Mouse (Mus musculus): ENCODE results near the gene Opcml. TPM values are rescaled to one million over a fixed set of nuclear protein-coding genes. Genes with fewer than 3 reads are reported as not detected.

Gene Opcml
- polyA plus RNA-seq, 1 experiment from 2014 or later = 7.6 TPM

DNA sequence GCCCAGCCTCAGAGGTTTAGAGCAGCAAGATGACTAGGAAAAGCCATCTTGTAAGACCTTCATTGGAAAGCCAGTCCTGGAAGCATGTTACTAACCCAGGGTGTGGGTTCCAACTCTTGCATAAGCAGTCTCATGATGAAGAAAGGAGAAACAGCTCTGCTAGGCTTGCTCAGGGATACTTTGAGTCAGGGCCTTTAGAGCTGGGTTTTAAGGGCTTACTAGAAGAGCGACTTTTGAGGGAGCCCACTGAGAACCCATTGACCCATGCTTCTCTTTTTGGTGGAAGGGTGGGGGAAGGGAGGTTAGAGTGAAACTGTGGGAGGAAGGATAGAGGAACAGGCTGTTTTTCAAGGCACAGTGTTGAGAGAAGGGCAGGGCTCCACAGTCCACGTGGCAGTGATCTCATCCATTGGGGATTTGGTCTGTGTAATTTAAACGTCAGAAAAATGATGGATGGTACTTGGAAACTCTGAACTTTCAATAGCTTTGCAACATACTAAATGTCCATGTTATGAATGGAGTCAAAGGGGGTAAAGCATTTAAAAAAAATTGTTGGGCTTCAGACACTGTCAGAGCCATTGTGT is 22.7 kb downstream of the Opcml start:
- no peaks in the 10 kb centered on the region for H3K4me1 ChIP-seq (ENCODE audit: control insufficient read depth, insufficient read depth, low read length)
- peak; percentile 88; the same call in 1 of the 2 replicates for ATAC-seq (ENCODE audit: insufficient number of reproducible peaks, insufficient read depth, low FRiP score, low read depth)
- 6% methylated on average over 3 of the region's 3 CpGs for WGBS
- no peak overlapping the region for H3K9ac ChIP-seq (replicated peaks; ENCODE audit: low read depth, low read length)
- H3K4me3 ChIP-seq (ENCODE audit: low read depth, low read length) = no peak overlapping the region
- no peaks in the 10 kb centered on the region for H3K9me3 ChIP-seq (ENCODE audit: control insufficient read depth, low read depth, low read length)
- H3K36me3 ChIP-seq (ENCODE audit: control insufficient read depth, insufficient read depth, low read length) = no peaks in the 10 kb centered on the region
- no peak overlapping the region for H3K4me2 ChIP-seq (replicated peaks; ENCODE audit: low read depth, low read length)
- H3K27ac ChIP-seq (ENCODE audit: low read length) = peak overlapping the region; percentile 2; the same call in 1 of the 2 replicates
- no peaks in the 10 kb centered on the region for H3K27me3 ChIP-seq (ENCODE audit: control insufficient read depth, insufficient read depth, low read length)

DNA sequence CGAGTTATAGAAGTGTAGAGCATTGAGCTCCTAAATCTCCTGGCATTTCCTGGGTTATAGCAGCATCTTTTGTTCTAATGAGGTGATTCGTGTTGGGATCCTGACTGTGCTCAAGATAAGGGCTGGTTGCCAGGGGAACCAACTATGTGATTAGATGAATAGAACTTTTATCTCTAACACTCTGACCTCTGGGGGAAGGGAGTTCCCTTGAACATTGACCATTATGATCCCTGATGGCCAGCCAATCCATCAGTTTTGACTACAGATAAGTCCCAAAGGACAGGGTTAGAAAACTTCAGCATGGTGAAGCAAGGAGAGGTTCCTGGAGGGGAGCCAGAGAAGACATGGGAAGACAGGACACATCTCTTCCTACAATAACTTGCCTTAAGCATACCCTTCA is 23.6 kb downstream of the Opcml start:
- no peak overlapping the region for H3K27ac ChIP-seq (ENCODE audit: low read length)
- H3K4me1 ChIP-seq (ENCODE audit: control insufficient read depth, insufficient read depth, low read length) = no peaks in the 10 kb centered on the region
- no peaks in the 10 kb centered on the region for H3K27me3 ChIP-seq (ENCODE audit: control insufficient read depth, insufficient read depth, low read length)
- no peak overlapping the region for H3K9ac ChIP-seq (replicated peaks; ENCODE audit: low read depth, low read length)
- no peaks in the 10 kb centered on the region for H3K9me3 ChIP-seq (ENCODE audit: control insufficient read depth, low read depth, low read length)
- 11% methylated on average over 2 of the region's 2 CpGs for WGBS
- H3K4me2 ChIP-seq (replicated peaks; ENCODE audit: low read depth, low read length) = no peak overlapping the region
- H3K36me3 ChIP-seq (ENCODE audit: control insufficient read depth, insufficient read depth, low read length) = no peaks in the 10 kb centered on the region
- no peak overlapping the region for H3K4me3 ChIP-seq (ENCODE audit: low read depth, low read length)
- no peak for ATAC-seq (ENCODE audit: insufficient number of reproducible peaks, insufficient read depth, low FRiP score, low read depth)

- H3K27ac ChIP-seq (ENCODE audit: low read length) = no peak overlapping the region
- 72% methylated on average over 1 of the region's 1 CpGs for WGBS
- H3K9me3 ChIP-seq (ENCODE audit: control insufficient read depth, low read depth, low read length) = no peaks in the 10 kb centered on the region
- H3K36me3 ChIP-seq (ENCODE audit: control insufficient read depth, insufficient read depth, low read length) = no peaks in the 10 kb centered on the region
- H3K4me3 ChIP-seq (ENCODE audit: low read depth, low read length) = no peak overlapping the region
- no peak overlapping the region for H3K4me2 ChIP-seq (replicated peaks; ENCODE audit: low read depth, low read length)
- no peaks in the 10 kb centered on the region; the same call in 1 of the 2 replicates for H3K4me1 ChIP-seq (ENCODE audit: control insufficient read depth, insufficient read depth, low read length)
- no peak overlapping the region for H3K9ac ChIP-seq (replicated peaks; ENCODE audit: low read depth, low read length)
- H3K27me3 ChIP-seq (ENCODE audit: control insufficient read depth, insufficient read depth, low read length) = no peaks in the 10 kb centered on the region
- ATAC-seq (ENCODE audit: insufficient number of reproducible peaks, insufficient read depth, low FRiP score, low read depth) = no peak
Measured at GRCm38 (mm10) chr9:27821197-27821596, 30.6 kb downstream of the Opcml start.

GRCm38 (mm10) chr9:27822681-27823080 is 32.1 kb downstream of the Opcml start:
- Histone ChIP-seq H3K4me1 (ENCODE audit: control insufficient read depth, insufficient read depth, low read length) (no peaks in the 10 kb centered on the region; the same call in 1 of the 2 replicates), H3K4me3 (ENCODE audit: low read depth, low read length) (no peak overlapping the region), H3K4me2 (replicated peaks; ENCODE audit: low read depth, low read length) (no peak overlapping the region), H3K27me3 (ENCODE audit: control insufficient read depth, insufficient read depth, low read length) (no peaks in the 10 kb centered on the region), H3K9ac (replicated peaks; ENCODE audit: low read depth, low read length) (no peak overlapping the region), H3K9me3 (ENCODE audit: control insufficient read depth, low read depth, low read length) (no peaks in the 10 kb centered on the region), H3K36me3 (ENCODE audit: control insufficient read depth, insufficient read depth, low read length) (no peaks in the 10 kb centered on the region), H3K27ac (ENCODE audit: low read length) (no peak overlapping the region)
- 94% methylated on average over 6 of the region's 6 CpGs for WGBS
- no peak for ATAC-seq (ENCODE audit: insufficient number of reproducible peaks, insufficient read depth, low FRiP score, low read depth)

DNA sequence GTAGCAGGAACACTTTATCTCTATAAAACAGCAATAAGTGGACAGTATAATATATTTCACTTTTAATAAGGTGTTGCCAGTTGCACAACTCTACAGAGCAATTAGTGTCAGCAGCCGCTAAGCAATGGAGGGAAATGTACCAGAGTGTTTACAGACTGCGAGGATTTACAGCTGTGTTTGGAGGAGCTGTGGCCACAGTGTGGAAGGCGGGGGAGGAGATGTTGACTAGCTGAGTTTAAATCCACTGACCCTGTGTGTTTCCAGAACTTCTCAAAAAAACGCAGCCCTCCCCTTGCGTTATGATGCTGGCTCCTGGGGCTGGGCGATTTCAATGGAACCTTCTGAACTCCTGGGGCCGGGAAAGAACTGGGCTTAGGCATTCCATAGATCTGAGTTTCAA is 33.8 kb downstream of the Opcml start:
- H3K27ac ChIP-seq (ENCODE audit: low read length) = no peak overlapping the region
- no peak overlapping the region for H3K4me2 ChIP-seq (replicated peaks; ENCODE audit: low read depth, low read length)
- 15% methylated on average over 7 of the region's 7 CpGs for WGBS
- H3K27me3 ChIP-seq (ENCODE audit: control insufficient read depth, insufficient read depth, low read length) = no peaks in the 10 kb centered on the region
- peak; percentile 74; the same call in 1 of the 2 replicates for ATAC-seq (ENCODE audit: insufficient number of reproducible peaks, insufficient read depth, low FRiP score, low read depth)
- H3K36me3 ChIP-seq (ENCODE audit: control insufficient read depth, insufficient read depth, low read length) = no peaks in the 10 kb centered on the region
- H3K9ac ChIP-seq (replicated peaks; ENCODE audit: low read depth, low read length) = no peak overlapping the region
- H3K9me3 ChIP-seq (ENCODE audit: control insufficient read depth, low read depth, low read length) = no peaks in the 10 kb centered on the region
- no peak overlapping the region for H3K4me3 ChIP-seq (ENCODE audit: low read depth, low read length)
- no peaks in the 10 kb centered on the region; the same call in 1 of the 2 replicates for H3K4me1 ChIP-seq (ENCODE audit: control insufficient read depth, insufficient read depth, low read length)

DNA sequence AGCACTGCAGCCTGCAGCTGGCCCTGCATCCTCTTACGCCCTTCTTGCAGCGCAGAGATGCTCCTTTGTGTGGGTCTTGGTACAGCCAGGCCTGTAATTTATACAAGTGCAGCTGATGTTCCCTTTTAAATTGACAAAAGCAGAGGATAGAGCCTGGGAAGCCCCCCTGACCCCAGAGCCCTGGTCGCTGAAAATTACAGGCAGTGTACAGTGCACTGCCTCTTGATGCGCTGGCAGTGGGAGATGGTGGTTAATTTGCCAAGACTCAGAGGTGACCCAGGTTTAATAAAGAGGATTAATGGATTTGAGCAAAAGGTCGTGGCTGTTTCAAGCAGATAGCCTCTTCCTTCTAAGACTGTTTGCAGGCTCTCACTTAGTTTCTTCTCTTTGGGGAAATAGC is 39.9 kb downstream of the Opcml start:
- H3K27me3 ChIP-seq (ENCODE audit: control insufficient read depth, insufficient read depth, low read length) = no peaks in the 10 kb centered on the region

GRCm38 (mm10) chr9:27842806-27843205 is 52.2 kb downstream of the Opcml start:
- Histone ChIP-seq H3K4me1 (ENCODE audit: control insufficient read depth, insufficient read depth, low read length) (no peaks in the 10 kb centered on the region), H3K27ac (ENCODE audit: low read length) (no peak overlapping the region), H3K27me3 (ENCODE audit: control insufficient read depth, insufficient read depth, low read length) (no peaks in the 10 kb centered on the region), H3K4me2 (replicated peaks; ENCODE audit: low read depth, low read length) (no peak overlapping the region), H3K4me3 (ENCODE audit: low read depth, low read length) (no peak overlapping the region), H3K9ac (replicated peaks; ENCODE audit: low read depth, low read length) (no peak overlapping the region), H3K9me3 (ENCODE audit: control insufficient read depth, low read depth, low read length) (no peaks in the 10 kb centered on the region), H3K36me3 (ENCODE audit: control insufficient read depth, insufficient read depth, low read length) (no peaks in the 10 kb centered on the region)
- ATAC-seq (ENCODE audit: insufficient number of reproducible peaks, insufficient read depth, low FRiP score, low read depth) = no peak
- 79% methylated on average over 5 of the region's 5 CpGs for WGBS

More for the DNA sequence above, 39.9 kb downstream of the Opcml start:
- H3K27ac ChIP-seq (ENCODE audit: low read length) = no peak overlapping the region
- H3K9me3 ChIP-seq (ENCODE audit: control insufficient read depth, low read depth, low read length) = no peaks in the 10 kb centered on the region
- WGBS = 60% methylated on average over 5 of the region's 5 CpGs
- no peak overlapping the region for H3K9ac ChIP-seq (replicated peaks; ENCODE audit: low read depth, low read length)
- H3K36me3 ChIP-seq (ENCODE audit: control insufficient read depth, insufficient read depth, low read length) = no peaks in the 10 kb centered on the region
- ATAC-seq (ENCODE audit: insufficient number of reproducible peaks, insufficient read depth, low FRiP score, low read depth) = no peak
- H3K4me2 ChIP-seq (replicated peaks; ENCODE audit: low read depth, low read length) = no peak overlapping the region
- H3K4me3 ChIP-seq (ENCODE audit: low read depth, low read length) = no peak overlapping the region
- H3K4me1 ChIP-seq (ENCODE audit: control insufficient read depth, insufficient read depth, low read length) = no peaks in the 10 kb centered on the region

DNA sequence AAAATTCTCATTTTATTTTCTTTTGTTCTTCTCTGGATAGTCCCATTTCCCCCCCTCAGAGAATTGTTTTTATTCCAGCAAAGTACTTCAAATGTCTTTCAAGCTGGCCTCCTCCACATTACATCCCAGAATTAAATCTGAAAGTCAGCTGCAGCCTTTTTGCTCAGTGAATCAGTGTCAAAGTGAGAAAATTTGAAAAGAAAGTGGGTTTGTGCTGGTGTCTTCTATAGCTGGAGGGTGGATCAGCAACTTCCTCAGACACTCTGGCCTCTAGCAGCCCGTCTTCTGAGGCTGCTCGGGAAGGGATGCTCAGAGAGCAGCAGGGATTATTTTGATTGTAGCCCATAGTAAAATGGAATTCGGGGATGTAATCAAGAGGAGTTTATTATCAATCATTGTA is 81.0 kb downstream of the Opcml start:
- H3K4me2 ChIP-seq (replicated peaks; ENCODE audit: low read depth, low read length) = no peak overlapping the region
- no peak overlapping the region for H3K9ac ChIP-seq (replicated peaks; ENCODE audit: low read depth, low read length)
- ATAC-seq (ENCODE audit: insufficient number of reproducible peaks, insufficient read depth, low FRiP score, low read depth) = no peak
- H3K27me3 ChIP-seq (ENCODE audit: control insufficient read depth, insufficient read depth, low read length) = no peaks in the 10 kb centered on the region
- WGBS = 74% methylated on average over 3 of the region's 3 CpGs
- no peak overlapping the region for H3K4me3 ChIP-seq (ENCODE audit: low read depth, low read length)
- no peaks in the 10 kb centered on the region for H3K36me3 ChIP-seq (ENCODE audit: control insufficient read depth, insufficient read depth, low read length)
- H3K4me1 ChIP-seq (ENCODE audit: control insufficient read depth, insufficient read depth, low read length) = no peaks in the 10 kb centered on the region
- no peaks in the 10 kb centered on the region for H3K9me3 ChIP-seq (ENCODE audit: control insufficient read depth, low read depth, low read length)
- H3K27ac ChIP-seq (ENCODE audit: low read length) = no peak overlapping the region

- H3K9me3 ChIP-seq (ENCODE audit: control insufficient read depth, low read depth, low read length) = no peaks in the 10 kb centered on the region
- H3K4me2 ChIP-seq (replicated peaks; ENCODE audit: low read depth, low read length) = no peak overlapping the region
- H3K4me1 ChIP-seq (ENCODE audit: control insufficient read depth, insufficient read depth, low read length) = no peaks in the 10 kb centered on the region
- 83% methylated on average over 5 of the region's 5 CpGs for WGBS
- no peak overlapping the region for H3K4me3 ChIP-seq (ENCODE audit: low read depth, low read length)
- no peaks in the 10 kb centered on the region for H3K27me3 ChIP-seq (ENCODE audit: control insufficient read depth, insufficient read depth, low read length)
- H3K9ac ChIP-seq (replicated peaks; ENCODE audit: low read depth, low read length) = no peak overlapping the region
- H3K27ac ChIP-seq (ENCODE audit: low read length) = no peak overlapping the region
- H3K36me3 ChIP-seq (ENCODE audit: control insufficient read depth, insufficient read depth, low read length) = no peaks in the 10 kb centered on the region
- no peak for ATAC-seq (ENCODE audit: insufficient number of reproducible peaks, insufficient read depth, low FRiP score, low read depth)
Measured at GRCm38 (mm10) chr9:27889636-27890035, 99.1 kb downstream of the Opcml start.

Data from stomach, embryonic 14.5 days (tissue).